Comparison of ENCODE assay signal across 10 mouse cellular contexts in genomic region chr11:58643350-58643749, GRCm38 (mm10). TPM values are rescaled to one million over a fixed set of nuclear protein-coding genes. Genes with fewer than 3 reads are reported as not detected.
DNase-seq lines count a peak whose midpoint lies in the region; ATAC-seq and TF ChIP-seq lines count a peak whose summit lies in the region.
"Had no signal": no experiment of that assay in that cellular context is flagged by ENCODE, and none has a peak within 500 bp of the region (broad histone marks: within the 10 kb centered on the region; RNA-seq: fewer than 3 reads in every experiment).

No protein-coding gene starts in this region.

- DNase-seq in frontal cortex, postnatal 25 days (ENCODE audit: low spot score in 2 of 2), result no peak
- no peak for DNase-seq in testis, postnatal 14 days (ENCODE audit: low spot score)
- peak; percentile 65 for DNase-seq in embryo, embryonic 11 days
- DNase-seq in left cerebral cortex, adult 8-10 months (ENCODE audit: low spot score in 2 of 2), result peak; percentile 8 to 22
- peak; percentile 44 to 51 for DNase-seq in natural killer cell, adult 2 months (ENCODE audit: low spot score in 2 of 2)
- DNase-seq in thymus, postnatal 4 days, result peak; percentile 85

- TF ChIP-seq CTCF in testis, adult 2 months (IDR thresholded peaks at IDR 0.05; ENCODE audit: control insufficient read depth, insufficient read depth, insufficient replicate concordance, low read depth, low read length), result peak; percentile 92; the same call in 1 of the 2 replicates

- no peaks in the 10 kb centered on the region for H3K36me3 ChIP-seq in testis, adult 2 months (ENCODE audit: control insufficient read depth, insufficient read depth, low read length)
- H3K36me3 ChIP-seq: embryonic facial prominence, embryonic 12.5 days; limb, embryonic 15.5 days had no signal

- H3K27me3 ChIP-seq in testis, adult 2 months (ENCODE audit: control insufficient read depth, insufficient read depth, low read length), result no peaks in the 10 kb centered on the region

- H3K27ac ChIP-seq in testis, adult 2 months (ENCODE audit: control insufficient read depth, insufficient read depth, low read depth, low read length), result no peak overlapping the region
- H3K27ac ChIP-seq: embryonic facial prominence, embryonic 12.5 days; limb, embryonic 15.5 days had no signal

- H3K4me3 ChIP-seq in testis, adult 2 months (ENCODE audit: control insufficient read depth, low read depth, low read length), result no peak overlapping the region
- H3K4me3 ChIP-seq: embryonic facial prominence, embryonic 12.5 days; limb, embryonic 15.5 days had no signal

- TF ChIP-seq POLR2A in testis, adult 2 months (IDR thresholded peaks at IDR 0.05; ENCODE audit: control insufficient read depth, low read depth, low read length), result no peak

- peaks cover 3% of the 10 kb centered on the region for H3K4me1 ChIP-seq in testis, adult 2 months (ENCODE audit: control insufficient read depth, insufficient read depth, low read length)

- peak; percentile 55 for ATAC-seq in frontal cortex, adult (ENCODE audit: low TSS enrichment)

RNA-seq across cellular contexts. Expression of gene Trim58, which starts 3.1 kb away (rescaled TPM):
- not detected in 2 replicates for polyA plus RNA-seq in testis, adult 2 months (2012; rRNA removed)
- total RNA-seq in left cerebral cortex, adult 8-10 months (2022), result not detected
- polyA plus RNA-seq: limb, embryonic 15.5 days had no signal

RNA-seq across cellular contexts. Expression of gene Olfr323, which starts 13.0 kb away (rescaled TPM):
- polyA plus RNA-seq in testis, adult 2 months (2012; rRNA removed), result 0.57 and 2.2 TPM in 2 replicates
- total RNA-seq in left cerebral cortex, adult 8-10 months (2022), result not detected
- polyA plus RNA-seq: embryonic facial prominence, embryonic 12.5 days; limb, embryonic 15.5 days had no signal

RNA-seq across cellular contexts. Expression of gene Olfr322, which starts 15.2 kb away (rescaled TPM):
- polyA plus RNA-seq in testis, adult 2 months (2012; rRNA removed), result not detected in 2 replicates
- total RNA-seq in left cerebral cortex, adult 8-10 months (2022), result not detected
- polyA plus RNA-seq: embryonic facial prominence, embryonic 12.5 days; limb, embryonic 15.5 days had no signal

RNA-seq across cellular contexts. Expression of gene 2210407C18Rik, which starts 27.5 kb away (rescaled TPM):
- polyA plus RNA-seq in testis, adult 2 months (2012; rRNA removed), result not detected in 2 replicates
- total RNA-seq in left cerebral cortex, adult 8-10 months (2022), result not detected
- polyA plus RNA-seq: embryonic facial prominence, embryonic 12.5 days; limb, embryonic 15.5 days had no signal

RNA-seq across cellular contexts. Expression of gene Olfr320, which starts 37.5 kb away (rescaled TPM):
- not detected in 2 replicates for polyA plus RNA-seq in testis, adult 2 months (2012; rRNA removed)
- not detected for total RNA-seq in left cerebral cortex, adult 8-10 months (2022)
- polyA plus RNA-seq: embryonic facial prominence, embryonic 12.5 days; limb, embryonic 15.5 days had no signal

Comparison
In these comparisons a context has a peak if more than half of its experiments do, and no peak if none do; other contexts are left out.
1. DNase-seq: peak in embryo, embryonic 11 days (single experiment), left cerebral cortex, adult 8-10 months (2 of 2), natural killer cell, adult 2 months (2 of 2) and thymus, postnatal 4 days (single experiment); none in frontal cortex, postnatal 25 days (0 of 2) and testis, postnatal 14 days (single experiment).